Mouse (Mus musculus): ENCODE measurements at regions not wholly inside any gene's neighbourhood (a gene's known extent, or its start where the extent isn't known, plus 50 kb on each side); places are given as distances from the start of the nearest gene placed in this dataset.

DNA sequence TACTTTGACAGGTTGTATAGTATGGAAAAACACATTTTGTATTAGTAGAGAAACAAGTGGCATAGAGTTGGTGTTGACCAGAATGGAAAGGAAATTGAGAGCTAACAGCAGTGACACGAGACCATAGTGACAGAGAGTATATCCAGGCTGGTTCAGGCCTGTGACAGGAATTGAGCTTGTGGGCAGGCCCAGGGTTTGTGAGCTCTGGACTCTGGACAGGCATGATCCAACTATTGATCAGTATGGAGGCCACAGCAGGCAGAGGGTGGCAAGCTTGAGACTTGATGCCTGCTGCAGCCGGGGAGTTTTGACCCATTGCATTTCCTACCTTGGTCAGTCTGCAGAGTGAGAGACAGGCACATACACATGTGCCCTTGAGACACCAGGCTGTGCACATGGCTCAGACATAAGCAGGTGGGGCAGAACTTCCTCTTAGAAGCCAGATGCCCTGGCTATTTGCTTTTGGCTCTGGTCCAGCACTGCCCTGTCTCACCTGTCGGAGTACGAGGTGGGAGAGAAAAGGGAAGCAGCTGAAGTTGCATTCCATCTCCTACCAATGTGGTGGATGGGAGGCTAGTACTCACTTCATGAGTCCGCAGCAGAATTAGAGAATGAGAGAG lies 1006.2 kb upstream of the Cdh20 start:
- ATAC-seq (ENCODE audit: low TSS enrichment) = no peak

DNA sequence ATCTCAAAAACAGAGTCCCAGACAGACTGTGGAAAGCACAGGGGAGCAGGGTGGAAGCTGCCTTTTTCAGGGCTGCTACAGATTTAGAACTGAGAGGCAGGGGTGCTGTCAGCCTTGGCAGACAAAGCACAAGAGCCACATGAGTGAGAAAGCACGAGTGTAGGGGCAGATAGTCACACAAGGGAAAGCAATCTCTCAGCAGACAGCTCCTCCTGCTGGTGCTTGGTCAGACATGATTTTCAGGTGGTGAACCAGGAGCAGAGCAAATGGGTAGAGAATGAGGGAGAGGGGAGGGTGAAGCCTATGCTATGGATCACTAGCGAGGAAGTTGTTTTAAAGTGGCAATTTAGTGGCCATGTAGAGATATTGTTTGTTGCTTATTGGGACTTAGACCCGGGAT lies 1005.6 kb upstream of the Cdh20 start:
- ATAC-seq (ENCODE audit: low TSS enrichment) = peak; percentile 62

DNA sequence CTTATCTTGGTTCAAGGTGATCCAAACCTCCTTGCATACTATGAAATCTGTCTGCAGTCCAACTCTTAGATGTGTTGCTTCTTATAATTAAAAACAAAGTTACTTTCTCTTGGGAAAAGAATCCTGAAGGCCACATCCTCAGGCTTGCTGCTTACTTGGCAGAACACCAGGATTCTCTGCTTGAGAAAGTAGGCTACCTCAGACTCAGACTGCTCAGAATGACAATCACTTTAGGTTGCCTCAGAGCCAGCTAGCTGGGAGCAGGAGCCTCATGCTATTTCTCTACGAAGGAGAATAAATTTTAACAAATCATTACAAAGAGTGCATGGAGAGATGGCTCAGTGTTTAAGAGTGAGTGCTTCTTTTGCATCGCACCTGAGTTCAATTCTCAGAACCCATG lies 1001.0 kb upstream of the Cdh20 start:
- ATAC-seq (ENCODE audit: low TSS enrichment) = peak; percentile 96

DNA sequence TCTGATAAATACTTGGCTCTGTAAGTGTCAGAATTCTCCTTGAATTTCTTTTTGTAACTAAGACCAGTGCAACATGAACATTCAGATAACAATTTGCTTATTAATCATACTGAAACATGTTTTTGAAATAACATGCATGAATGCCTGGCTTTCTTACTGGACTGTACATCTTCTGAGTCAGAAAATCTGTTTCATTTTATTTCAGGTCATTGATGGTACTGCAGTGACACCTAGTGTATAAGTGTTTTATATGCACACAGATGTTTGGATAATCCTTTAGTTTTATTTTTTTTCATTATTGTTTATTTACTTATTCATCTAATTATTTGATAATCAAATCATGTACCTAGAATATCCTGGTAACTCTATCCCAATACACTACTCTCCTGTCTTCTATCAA lies 983.6 kb upstream of the Cdh20 start:
- peak; percentile 65; the same call in 1 of the 2 replicates for ATAC-seq (ENCODE audit: low TSS enrichment)

DNA sequence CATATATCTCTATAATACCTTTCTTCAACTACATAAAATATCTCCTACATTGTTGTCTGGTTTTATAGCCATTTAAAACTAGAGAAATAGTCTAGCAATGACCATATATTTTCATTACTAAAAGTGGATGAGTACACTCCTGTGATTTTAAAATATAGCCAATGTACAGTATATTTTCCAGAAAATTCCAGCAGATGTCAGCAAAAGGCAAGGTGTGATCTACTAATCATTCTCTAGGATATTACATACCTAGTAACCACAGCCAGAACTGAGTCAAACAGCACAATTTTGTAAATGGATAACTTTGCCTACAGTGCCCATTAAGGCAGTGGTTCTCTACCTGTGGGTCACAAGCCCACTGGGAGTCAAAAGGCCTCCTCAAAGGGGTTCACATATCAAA lies 972.0 kb upstream of the Cdh20 start:
- ATAC-seq (ENCODE audit: low TSS enrichment) = no peak

DNA sequence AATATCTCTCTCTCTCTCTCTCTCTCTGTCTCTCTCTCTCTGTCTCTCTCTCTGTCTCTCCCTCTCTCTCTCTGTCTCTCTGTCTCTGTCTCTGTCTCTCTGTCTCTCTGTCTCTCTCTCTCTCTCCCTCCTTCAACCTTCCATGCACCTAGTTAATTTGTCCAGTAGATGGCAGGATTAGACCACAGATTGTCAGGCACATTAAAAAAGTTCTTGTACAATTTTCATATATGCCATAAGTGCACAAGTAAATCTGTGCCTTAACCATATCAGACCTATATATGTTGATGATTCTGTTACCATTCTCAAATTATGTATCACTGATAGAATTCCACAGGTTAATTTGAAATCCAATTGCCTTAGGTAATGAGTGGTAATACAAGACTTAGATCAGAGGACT lies 969.0 kb upstream of the Cdh20 start:
- ATAC-seq (ENCODE audit: low TSS enrichment) = peak; percentile 84

DNA sequence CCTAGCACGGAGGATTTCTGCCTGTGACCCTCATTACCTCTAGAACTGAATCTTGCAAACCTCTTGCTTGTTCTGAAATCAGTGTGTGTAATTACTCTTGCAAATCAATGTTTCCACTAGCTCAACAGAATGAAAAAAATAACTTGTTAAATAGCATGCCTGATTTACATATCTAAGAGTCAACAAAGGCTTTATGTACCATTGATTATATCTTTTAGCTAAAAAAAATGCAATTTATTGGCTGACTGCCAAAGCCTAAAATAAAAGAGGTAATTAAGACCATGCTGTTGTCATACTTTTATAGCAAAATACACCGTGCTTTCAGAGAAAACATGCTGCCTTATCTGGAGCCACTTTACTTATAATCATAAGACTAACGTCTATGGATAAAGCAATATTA lies 950.4 kb upstream of the Cdh20 start:
- ATAC-seq (ENCODE audit: low TSS enrichment) = no peak

Measured in frontal cortex, adult (tissue).